Mouse (Mus musculus) erythroblast, embryonic 14.5 days (primary cell): ENCODE results near the gene Olfr311. TPM values are rescaled to one million over a fixed set of nuclear protein-coding genes. Genes with fewer than 3 reads are reported as not detected.

Experiments used
- H3K27me3 ChIP-seq: 2 replicates; pipeline ENCODE4 v1.6.1; 2012; ENCODE audit warnings: inconsistent platforms; ENCODE audit not compliant: control insufficient read depth
- H3K36me3 ChIP-seq: 2 replicates; pipeline ENCODE4 v1.6.1; 2012; ENCODE audit warnings: mild to moderate bottlenecking, inconsistent platforms; ENCODE audit not compliant: control insufficient read depth
- H3K4me1 ChIP-seq: 2 replicates; pipeline ENCODE4 v1.6.1; 2012; ENCODE audit warnings: inconsistent platforms; ENCODE audit not compliant: control insufficient read depth
- H3K4me3 ChIP-seq: replicated peaks from 2 replicates; pipeline ENCODE3; 2012; ENCODE audit warnings: moderate library complexity, mild to moderate bottlenecking, inconsistent platforms
- H3K9me3 ChIP-seq: 2 replicates; pipeline ENCODE4 v1.6.1; 2012; ENCODE audit warnings: low read length, inconsistent platforms, mixed read lengths; ENCODE audit not compliant: control insufficient read depth
- GATA1 ChIP-seq: IDR thresholded peaks from 2 replicates; pipeline ENCODE4 v1.6.1; 2012; ENCODE audit warnings: low read length, inconsistent platforms, mixed read lengths
- TAL1 ChIP-seq: IDR thresholded peaks from 3 replicates; pipeline ENCODE4 v1.6.1; 2012; ENCODE audit warnings: low read length, inconsistent platforms, mixed read lengths
- polyA plus RNA-seq: library from polyadenylated mRNA; stranded (reverse); fragments of >175 nt; gene quantifications from 2 replicates; pipeline ENCODE4 v1.2.3, GENCODE M21; 2012

The Olfr311 gene
- polyA plus RNA-seq, 1 experiment = not detected

DNA sequence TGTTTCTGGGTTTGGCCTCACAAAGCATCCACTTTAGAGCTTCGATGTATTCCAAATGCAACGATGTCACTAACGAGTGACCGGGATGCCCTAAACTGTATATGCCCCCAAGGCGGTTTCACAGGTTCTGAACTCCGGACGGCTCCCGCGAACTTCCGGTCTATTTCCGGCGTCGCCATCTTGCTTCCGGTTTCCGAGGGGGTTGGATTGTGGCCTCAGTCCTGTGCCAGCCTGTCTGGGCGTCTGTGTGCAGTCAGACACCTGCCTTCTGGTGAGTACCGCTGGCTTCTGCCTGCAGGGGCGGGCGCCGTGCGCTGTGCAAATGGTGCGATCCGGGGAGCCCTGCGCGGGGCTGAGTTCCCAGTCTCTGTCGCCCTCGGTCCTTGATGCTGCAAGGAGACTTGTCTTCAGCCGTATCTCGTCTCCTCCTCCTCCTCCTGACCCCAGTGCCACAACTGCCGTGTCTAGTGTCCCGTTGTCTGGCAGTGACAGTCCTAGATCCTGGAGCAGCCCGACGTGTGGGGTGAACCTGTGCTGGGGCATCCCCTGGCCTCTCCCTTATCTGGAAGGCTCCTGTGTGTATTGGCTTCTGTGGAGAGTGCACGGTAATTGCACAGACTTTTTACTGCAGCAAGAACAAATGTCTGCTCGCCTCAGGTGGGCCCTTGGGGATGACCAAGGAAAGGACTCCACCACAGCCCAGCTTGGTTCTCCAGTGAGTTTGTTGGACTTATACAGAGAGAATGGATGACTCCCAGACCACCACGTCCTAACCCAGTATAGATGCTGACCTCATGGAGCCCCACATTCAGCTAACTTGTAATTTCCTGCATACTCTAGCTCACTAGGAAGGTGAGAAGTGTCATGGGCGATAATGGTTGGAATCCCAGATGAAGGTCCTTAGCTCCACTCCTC, 28.2 kb downstream of the Olfr311 start, which contains the start of gene 2810021J22Rik:
Gene 2810021J22Rik, plus strand, starts transcription at position 178 of the 915 bp plus-strand sequence.
- peaks cover 27% of the 10 kb centered on the region for H3K4me1 ChIP-seq
- TF ChIP-seq GATA1 = no peak; the same call in 1 of the 2 replicates
- TF ChIP-seq TAL1 = no peak
- H3K36me3 ChIP-seq = peaks cover 29% of the 10 kb centered on the region
- H3K27me3 ChIP-seq = no peaks in the 10 kb centered on the region
- peak within 1 kb of the TSS; percentile 92 for H3K4me3 ChIP-seq
- H3K9me3 ChIP-seq = no peaks in the 10 kb centered on the region

- no peaks in the 10 kb centered on the region for H3K27me3 ChIP-seq
- H3K4me3 ChIP-seq = peak overlapping the region; percentile 92
- H3K4me1 ChIP-seq = peaks cover 27% of the 10 kb centered on the region
- peaks cover 29% of the 10 kb centered on the region for H3K36me3 ChIP-seq
- no peaks in the 10 kb centered on the region for H3K9me3 ChIP-seq
- no peak for TF ChIP-seq GATA1
- no peak for TF ChIP-seq TAL1
These were observed 28.9 kb downstream of the Olfr311 start for GRCm38 (mm10) chr11:58867954-58868330.

GRCm38 (mm10) chr11:58870961-58871360, 31.9 kb downstream of the Olfr311 start:
- Histone ChIP-seq H3K9me3 (no peaks in the 10 kb centered on the region), H3K36me3 (peaks cover 35% of the 10 kb centered on the region), H3K4me1 (peaks cover 27% of the 10 kb centered on the region), H3K27me3 (no peaks in the 10 kb centered on the region), H3K4me3 (no peak overlapping the region)
- no peak for TF ChIP-seq TAL1
- no peak for TF ChIP-seq GATA1

GRCm38 (mm10) chr11:58883756-58884155, 44.7 kb downstream of the Olfr311 start:
- Histone ChIP-seq H3K4me1 (no peaks in the 10 kb centered on the region), H3K9me3 (no peaks in the 10 kb centered on the region), H3K36me3 (peaks cover 54% of the 10 kb centered on the region), H3K27me3 (no peaks in the 10 kb centered on the region), H3K4me3 (no peak overlapping the region)
- TF ChIP-seq GATA1 (no peak), TAL1 (no peak)

DNA sequence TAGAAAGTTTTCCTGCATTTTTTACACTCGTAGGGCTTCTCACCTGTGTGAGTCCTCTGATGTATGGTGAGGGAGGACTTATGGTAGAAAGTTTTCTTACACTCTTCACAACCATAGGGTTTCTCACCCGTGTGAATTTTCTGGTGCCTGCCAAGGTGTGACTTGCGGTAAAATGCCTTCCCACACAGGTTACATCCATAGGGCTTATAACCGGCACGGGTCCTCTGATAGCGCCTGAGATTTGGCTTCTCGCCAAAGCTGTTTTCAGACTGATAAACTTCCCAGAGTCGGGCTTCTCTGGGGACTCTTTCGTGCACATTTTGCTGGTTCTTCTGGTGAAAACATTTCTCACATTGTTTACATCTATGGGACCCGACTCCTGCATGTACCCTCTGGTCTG, 51.5 kb downstream of the Olfr311 start:
- peaks cover 14% of the 10 kb centered on the region for H3K9me3 ChIP-seq
- H3K4me1 ChIP-seq = no peaks in the 10 kb centered on the region
- no peak overlapping the region for H3K4me3 ChIP-seq
- no peak for TF ChIP-seq TAL1
- no peak for TF ChIP-seq GATA1
- H3K36me3 ChIP-seq = peaks cover 84% of the 10 kb centered on the region
- no peaks in the 10 kb centered on the region for H3K27me3 ChIP-seq

Other genes with a start within 250 kb of the Olfr311 start
- gene Olfr324, start 244.1 kb upstream of the Olfr311 start, polyA plus RNA-seq = not detected in 2 replicates
- not detected in 2 replicates for gene 2210407C18Rik, start 223.2 kb upstream of the Olfr311 start, polyA plus RNA-seq
- 0.02 TPM in 1 of 2 replicates, not detected in the other for gene Olfr323, start 208.8 kb upstream of the Olfr311 start, polyA plus RNA-seq
- gene Trim58, start 198.8 kb upstream of the Olfr311 start, polyA plus RNA-seq = 5.5 and 5.7 TPM in 2 replicates
- 0.04 and 0.05 TPM in 2 replicates for gene Olfr322, start 180.5 kb upstream of the Olfr311 start, polyA plus RNA-seq
- not detected in 2 replicates for gene Olfr320, start 158.2 kb upstream of the Olfr311 start, polyA plus RNA-seq
- gene Olfr319, start 140.1 kb upstream of the Olfr311 start, polyA plus RNA-seq = not detected in 2 replicates
- not detected in 2 replicates for gene Olfr318, start 115.2 kb upstream of the Olfr311 start, polyA plus RNA-seq
- gene Olfr317, start 100.0 kb upstream of the Olfr311 start, polyA plus RNA-seq = not detected in 2 replicates
- gene Olfr316, start 86.5 kb upstream of the Olfr311 start, polyA plus RNA-seq = not detected in 2 replicates
- not detected in 2 replicates for gene Olfr315, start 66.1 kb upstream of the Olfr311 start, polyA plus RNA-seq
- gene Olfr314, start 56.3 kb upstream of the Olfr311 start, polyA plus RNA-seq = not detected in 2 replicates
- not detected in 2 replicates for gene Fam183b, start 37.3 kb upstream of the Olfr311 start, polyA plus RNA-seq
- gene Olfr313, start 24.3 kb upstream of the Olfr311 start, polyA plus RNA-seq = not detected in 2 replicates
- not detected in 2 replicates for gene Olfr312, start 10.0 kb upstream of the Olfr311 start, polyA plus RNA-seq
- gene Gm12258, start 7.9 kb downstream of the Olfr311 start, polyA plus RNA-seq = 0.01 TPM in 1 of 2 replicates, not detected in the other
- 0.04 and 0.05 TPM in 2 replicates for gene 2810021J22Rik, start 28.0 kb downstream of the Olfr311 start, polyA plus RNA-seq
- gene Zfp39, start 65.0 kb downstream of the Olfr311 start, polyA plus RNA-seq = 0.07 and 0.10 TPM in 2 replicates
- gene Btnl10, start 78.7 kb downstream of the Olfr311 start, polyA plus RNA-seq = 3.0 and 3.5 TPM in 2 replicates
- gene Rnf187, start 99.7 kb downstream of the Olfr311 start, polyA plus RNA-seq = 58.5 and 75.1 TPM in 2 replicates
- 5.1 and 5.4 TPM in 2 replicates for gene Hist3h2ba, start 109.7 kb downstream of the Olfr311 start, polyA plus RNA-seq
- 5.7 and 9.8 TPM in 2 replicates for gene Hist3h2a, start 115.4 kb downstream of the Olfr311 start, polyA plus RNA-seq
- 0.14 TPM in 1 of 2 replicates, not detected in the other for gene Trim17, start 115.4 kb downstream of the Olfr311 start, polyA plus RNA-seq
- 1.0 and 1.2 TPM in 2 replicates for gene Trim11, start 138.8 kb downstream of the Olfr311 start, polyA plus RNA-seq